Mouse (Mus musculus): ENCODE results near the gene Hoxd12.

Gene Hoxd12

GRCm38 (mm10) chr2:74696442-74697335 is 21.9 kb downstream of the Hoxd12 start:
- peak; percentile 41 to 76 for DNase-seq

GRCm38 (mm10) chr2:74697567-74698121 is 22.8 kb downstream of the Hoxd12 start, which contains the start of gene Hoxd9:
Gene Hoxd9 (plus strand): TSS chr2:74697727.
- peak; percentile 88 to 93 for DNase-seq

DNA sequence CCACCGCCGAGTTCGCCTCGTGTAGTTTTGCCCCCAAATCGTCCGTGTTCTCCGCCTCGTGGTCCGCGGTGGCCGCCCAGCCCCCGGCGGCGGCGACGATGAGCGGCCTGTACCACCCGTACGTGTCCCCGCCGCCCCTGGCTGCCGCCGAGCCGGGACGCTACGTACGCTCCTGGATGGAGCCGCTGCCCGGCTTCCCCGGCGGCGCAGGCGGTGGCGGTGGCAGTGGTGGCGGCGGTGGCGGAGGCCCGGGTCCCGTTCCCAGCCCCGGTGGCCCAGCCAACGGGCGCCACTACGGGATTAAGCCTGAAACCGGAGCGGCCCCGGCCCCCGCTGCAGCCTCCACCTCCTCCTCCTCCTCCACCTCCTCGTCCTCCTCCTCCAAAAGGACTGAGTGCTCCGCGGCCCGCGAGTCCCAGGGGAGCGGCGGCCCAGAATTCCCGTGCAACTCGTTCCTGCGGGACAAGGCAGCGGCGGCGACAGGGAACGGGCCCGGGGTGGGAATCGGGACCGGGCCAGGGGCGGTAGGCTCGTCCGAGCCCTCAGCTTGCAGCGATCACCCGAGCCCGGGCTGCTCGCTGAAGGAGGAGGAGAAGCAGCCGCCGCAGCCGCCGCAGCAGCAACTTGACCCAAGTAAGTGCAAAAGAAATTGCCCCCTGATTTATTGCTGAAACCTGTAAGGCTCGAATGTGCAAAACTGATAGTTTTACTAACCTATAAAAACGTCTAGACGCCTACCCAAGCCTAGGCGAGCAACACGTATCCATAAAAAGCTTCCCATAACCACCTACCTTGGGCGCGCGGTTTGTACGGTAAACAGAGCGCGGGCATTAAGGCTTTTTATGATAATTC is 23.6 kb downstream of the Hoxd12 start:
- DNase-seq = peak; percentile 48 to 74

- peak in 1 of 2 experiments; percentile 47 for DNase-seq
Measured at GRCm38 (mm10) chr2:74699053-74699430, 24.2 kb downstream of the Hoxd12 start.

GRCm38 (mm10) chr2:74699664-74700545 is 25.1 kb downstream of the Hoxd12 start:
- DNase-seq = peak; percentile 44 to 65

GRCm38 (mm10) chr2:74700546-74701112 is 25.8 kb downstream of the Hoxd12 start:
- peak; percentile 55 to 89 for DNase-seq

DNA sequence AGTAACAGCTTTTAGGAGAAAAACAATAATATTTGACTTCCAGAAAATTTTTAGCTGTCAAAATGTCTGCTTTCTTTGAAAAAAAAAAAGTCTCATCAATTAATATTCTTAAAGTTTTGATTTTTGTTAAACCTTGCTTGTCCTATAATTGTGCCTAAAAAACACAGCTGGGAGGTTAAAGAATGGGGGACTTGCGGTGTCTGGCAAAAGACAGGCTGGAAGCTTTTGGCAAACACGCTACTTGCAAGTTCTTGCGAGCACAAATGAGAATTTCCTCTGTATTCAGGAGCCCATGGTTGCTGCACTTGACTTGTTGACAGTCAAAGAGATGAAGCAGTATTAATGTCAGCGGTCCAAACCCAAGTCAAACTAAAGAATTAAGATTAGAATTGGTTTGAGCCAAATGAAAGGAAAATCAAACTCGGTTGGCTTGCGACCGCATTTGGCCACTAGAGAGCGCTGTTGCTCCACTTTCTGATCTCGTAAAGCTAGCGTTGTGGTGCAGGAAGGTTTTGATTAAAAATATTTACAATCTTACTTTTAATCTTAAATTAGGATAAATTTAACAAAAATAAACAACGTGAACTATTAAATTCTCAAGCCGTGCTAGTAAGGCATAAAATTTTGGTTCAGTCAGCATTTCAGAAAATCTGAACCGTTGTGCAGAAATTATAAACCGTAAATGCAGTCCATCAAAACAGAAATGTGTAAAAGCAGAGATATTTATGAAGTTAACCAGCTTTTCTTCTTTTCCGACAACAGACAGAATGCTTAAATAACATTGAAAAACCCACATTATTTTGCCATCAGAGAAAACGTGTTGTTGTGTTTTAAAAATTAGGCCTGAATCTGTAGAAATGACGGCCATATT is 27.4 kb downstream of the Hoxd12 start:
- DNase-seq = peak; percentile 82 to 92

GRCm38 (mm10) chr2:74702820-74703219 is 28.0 kb downstream of the Hoxd12 start:
- DNase-seq = no peak

DNA sequence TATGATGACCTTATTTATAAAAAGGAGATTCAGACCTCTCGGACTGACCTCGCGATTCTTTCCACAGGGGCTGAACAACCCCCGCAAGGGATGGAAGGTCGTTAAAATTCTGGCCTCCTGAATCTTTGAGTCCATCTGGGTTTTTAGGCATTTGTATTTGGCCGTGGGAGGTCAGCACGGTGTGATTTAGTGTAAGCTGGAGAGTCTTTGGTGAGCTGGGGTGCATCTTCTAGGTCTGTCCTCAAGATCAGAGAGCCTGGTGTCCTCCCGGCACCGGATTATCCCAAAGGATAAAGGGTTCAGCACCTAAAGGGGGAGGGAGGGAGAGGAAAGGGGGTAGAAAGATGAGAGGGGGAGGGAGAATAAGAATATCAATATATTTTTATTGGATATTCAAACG is 28.5 kb downstream of the Hoxd12 start:
- DNase-seq = peak in 1 of 2 experiments; percentile 43

- peak; percentile 77 to 91 for DNase-seq
Measured at GRCm38 (mm10) chr2:74703720-74704392, 29.0 kb downstream of the Hoxd12 start.

- peak; percentile 86 to 95 for DNase-seq
Measured at GRCm38 (mm10) chr2:74704393-74704998, 29.7 kb downstream of the Hoxd12 start, which contains the start of gene Hoxd8. Gene Hoxd8 (plus strand): TSS chr2:74704615.

DNA sequence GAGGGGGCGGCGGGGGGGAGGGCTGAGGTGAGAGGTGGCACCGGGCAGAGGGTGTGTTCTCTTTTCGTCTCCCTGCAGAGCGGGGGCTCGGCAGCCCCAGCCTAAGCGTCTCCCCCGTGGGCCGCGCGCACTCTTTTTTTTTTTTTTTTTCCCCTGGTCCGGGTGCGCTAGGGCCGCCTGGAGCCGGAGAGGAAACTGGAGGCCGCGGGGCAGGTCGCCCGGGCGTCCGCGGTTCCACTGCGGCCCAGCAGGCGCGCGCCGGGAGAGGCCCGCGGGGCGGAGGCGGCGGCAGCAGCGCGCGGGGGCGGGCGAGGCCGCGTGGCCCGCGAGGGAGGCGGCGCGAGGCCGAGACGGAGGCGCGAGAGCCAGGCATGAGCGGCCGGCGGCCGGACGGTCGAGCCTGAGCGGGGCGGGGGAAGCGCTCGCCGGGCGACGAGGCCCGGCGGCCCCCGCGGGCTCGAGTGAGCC is 30.2 kb downstream of the Hoxd12 start:
- DNase-seq = peak; percentile 54 to 82

DNA sequence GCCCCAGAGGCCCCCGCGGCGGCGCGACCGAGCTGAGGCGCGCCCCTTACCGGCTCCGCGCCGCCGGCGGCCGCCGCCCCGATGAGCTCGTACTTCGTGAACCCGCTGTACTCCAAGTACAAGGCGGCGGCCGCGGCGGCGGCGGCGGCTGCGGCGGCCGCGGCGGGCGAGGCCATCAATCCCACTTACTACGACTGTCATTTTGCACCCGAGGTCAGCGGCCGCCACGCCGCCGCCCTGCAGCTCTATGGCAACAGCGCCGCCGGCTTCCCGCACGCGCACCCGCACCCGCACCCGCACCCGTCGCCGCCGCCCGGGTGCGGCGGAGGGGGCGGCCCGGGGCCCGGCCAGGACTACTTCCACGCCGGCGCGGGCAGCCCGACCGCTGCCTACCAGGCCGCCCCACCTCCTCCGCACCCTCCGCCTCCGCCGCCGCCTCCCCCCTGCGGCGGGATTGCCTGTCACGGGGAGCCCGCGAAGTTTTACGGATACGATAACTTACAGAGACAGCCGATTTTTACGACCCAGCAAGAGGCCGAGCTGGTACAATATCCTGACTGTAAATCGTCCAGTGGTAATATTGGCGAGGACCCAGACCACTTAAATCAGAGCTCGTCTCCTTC is 30.8 kb downstream of the Hoxd12 start:
- DNase-seq = peak; percentile 70 to 87

- no peak for DNase-seq
Measured at GRCm38 (mm10) chr2:74706393-74706960, 31.7 kb downstream of the Hoxd12 start.

DNA sequence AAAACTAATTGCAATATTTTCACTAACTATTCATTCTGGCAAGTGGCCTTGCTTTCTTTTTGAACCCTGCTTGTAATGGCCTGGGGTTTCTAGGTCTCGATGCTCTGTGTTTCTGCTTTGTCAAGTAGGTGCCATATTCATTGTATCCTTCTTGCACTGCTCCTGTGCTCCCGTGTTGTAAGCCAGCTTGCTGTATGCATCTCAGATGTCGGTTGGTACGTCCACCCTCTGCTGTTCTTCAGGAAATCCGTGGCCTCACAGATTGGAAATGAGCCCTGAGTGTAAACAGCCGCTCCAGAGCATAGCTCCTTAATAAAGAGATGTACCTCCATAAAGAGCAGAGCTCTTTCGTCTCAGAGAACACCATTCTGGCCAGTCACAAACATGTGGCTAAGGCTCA is 32.8 kb downstream of the Hoxd12 start:
- DNase-seq = no peak

GRCm38 (mm10) chr2:74708676-74709075 is 33.9 kb downstream of the Hoxd12 start:
- peak; percentile 63 to 74 for DNase-seq

GRCm38 (mm10) chr2:74709465-74710419 is 34.9 kb downstream of the Hoxd12 start:
- peak in 1 of 2 experiments; percentile 45 for DNase-seq

Data from kidney, postnatal 25 days (tissue).